Mouse (Mus musculus) heart, postnatal 0 days (tissue): ENCODE measurements around the gene Pvr.

ENCODE experiments used
- CTCF ChIP-seq: IDR thresholded peaks from 2 replicates; pipeline ENCODE4 v1.5.1; 2016; ENCODE audit warnings: antibody characterized with exemption, control low read depth, low read depth
- EP300 ChIP-seq: IDR thresholded peaks from 2 replicates; pipeline ENCODE4 v1.6.1; 2016; ENCODE audit warnings: antibody characterized with exemption, low read depth

GRCm38 (mm10) chr7:19864241-19864640 lies 56.7 kb downstream of the Pvr start:
- TF ChIP-seq EP300 (no peak), CTCF (no peak)
